Mouse (Mus musculus) ES-E14 (cell line): ENCODE measurements around the gene Acot13. TPM values are rescaled to one million over a fixed set of nuclear protein-coding genes. Genes with fewer than 3 reads are reported as not detected.

Source experiments
- DNase-seq: peaks from one replicate; pipeline ENCODE4 v3.0.0-alpha.2; 2013; ENCODE audit warnings: low read depth, low spot score
- H3K27ac ChIP-seq: 2 replicates; pipeline ENCODE4 v1.5.1; 2012; ENCODE audit warnings: low read depth, mild to moderate bottlenecking, low read length, moderate library complexity, mixed read lengths; ENCODE audit not compliant: poor library complexity, insufficient read depth, severe bottlenecking
- H3K36me3 ChIP-seq: 2 replicates; pipeline ENCODE4 v1.6.1; 2012; ENCODE audit warnings: mild to moderate bottlenecking, low read length, moderate library complexity, mixed read lengths; ENCODE audit not compliant: control insufficient read depth, poor library complexity, insufficient read depth, severe bottlenecking
- H3K4me1 ChIP-seq, 2 experiments: fragments of 150-350 bp in 1 of 2; sonication (generic) in 1 of 2; 2 replicates each; pipeline ENCODE4 v1.6.1; 2012; ENCODE audit warnings: low read length in 2 of 2, mild to moderate bottlenecking in 1 of 2, mixed read lengths in 1 of 2; ENCODE audit not compliant: control insufficient read depth in 2 of 2, insufficient read depth in 2 of 2, poor library complexity in 1 of 2
- H3K4me3 ChIP-seq, 2 experiments: fragments of 150-350 bp in 1 of 2; sonication (generic) in 1 of 2; 2 replicates each; pipeline ENCODE4 v1.5.1; 2012; ENCODE audit warnings: low read length in 2 of 2, low read depth in 1 of 2, mild to moderate bottlenecking in 1 of 2, mixed read lengths in 1 of 2; ENCODE audit not compliant: insufficient read depth in 1 of 2, poor library complexity in 1 of 2, severe bottlenecking in 1 of 2
- H3K9ac ChIP-seq: 2 replicates; pipeline ENCODE4 v1.6.1; 2012; ENCODE audit warnings: low read depth, mild to moderate bottlenecking, low read length, mixed read lengths; ENCODE audit not compliant: poor library complexity, insufficient read depth, severe bottlenecking
- H3K9me3 ChIP-seq: fragments of 150-350 bp; sonication (generic); 2 replicates; pipeline ENCODE4 v1.6.1; 2012; ENCODE audit warnings: low read depth, mild to moderate bottlenecking, low read length; ENCODE audit not compliant: control insufficient read depth, insufficient read depth
- CHD2 ChIP-seq: IDR thresholded peaks from 2 replicates; pipeline ENCODE4 v1.6.1; 2014; ENCODE audit warnings: mild to moderate bottlenecking, low read depth, low read length, inconsistent platforms
- HCFC1 ChIP-seq: IDR thresholded peaks from 2 replicates; pipeline ENCODE4 v1.6.1; 2012; ENCODE audit warnings: low read length, inconsistent platforms, borderline replicate concordance; ENCODE audit not compliant: insufficient read depth
- MAFK ChIP-seq: IDR thresholded peaks from 2 replicates; pipeline ENCODE4 v1.6.1; 2014; ENCODE audit warnings: mild to moderate bottlenecking, low read depth, low read length, inconsistent platforms; ENCODE audit not compliant: insufficient read depth
- ZC3H11A ChIP-seq: IDR thresholded peaks from 2 replicates; pipeline ENCODE4 v1.6.1; 2012; ENCODE audit warnings: low read depth, mild to moderate bottlenecking, inconsistent platforms, low read length, borderline replicate concordance
- ZNF384 ChIP-seq: IDR thresholded peaks from 2 replicates; pipeline ENCODE4 v1.6.1; 2012; ENCODE audit warnings: low read depth, low read length, inconsistent platforms
- in situ Hi-C, 2 experiments: fragments of 600-800 bp; cut with MboI; formaldehyde crosslinking; loops; one replicate each; pipeline ENCODE4 v1.15.1; 2025; ENCODE audit warnings: low sequenced_read_pairs in 2 of 2, inconsistent platforms in 1 of 2; ENCODE audit not compliant: unreplicated experiment in 2 of 2
- total RNA-seq: library from RNA; depleted of rRNA; stranded (reverse); fragments of 300-350 nt; gene quantifications from 2 replicates; pipeline ENCODE4 v1.2.3, GENCODE M21; 2012

The Acot13 gene
- total RNA-seq, 1 experiment: 18.3 TPM

GRCm38 (mm10) chr13:24816125-24817092, 14.9 kb downstream of the Acot13 start:
- TF ChIP-seq MAFK (no peak), CHD2 (0 out of 2 replicates have a peak, but pooled peaks have one; percentile 12)
- Histone ChIP-seq H3K4me1 (peaks cover 0 to 2% of the 10 kb centered on the region in 2 experiments; a peak in 2 of 4 replicates), H3K9ac (no peak overlapping the region), H3K27ac (no peak overlapping the region), H3K4me3 (no peak overlapping the region), H3K9me3 (no peaks in the 10 kb centered on the region), H3K36me3 (peaks cover 6% of the 10 kb centered on the region)
- DNase-seq: no peak
- in situ Hi-C loops: no loop called here

- in situ Hi-C loops: no loop called here
Measured at GRCm38 (mm10) chr13:24814616-24815015, 16.7 kb downstream of the Acot13 start.

GRCm38 (mm10) chr13:24812521-24812920, 18.8 kb downstream of the Acot13 start:
- in situ Hi-C loops: no loop called here
- Histone ChIP-seq H3K9ac (no peak overlapping the region), H3K4me3 (no peak overlapping the region), H3K27ac (no peak overlapping the region), H3K4me1 (peaks cover 0 to 2% of the 10 kb centered on the region in 2 experiments; a peak in 2 of 4 replicates), H3K9me3 (no peaks in the 10 kb centered on the region), H3K36me3 (peaks cover 8% of the 10 kb centered on the region)
- TF ChIP-seq ZC3H11A (no peak), ZNF384 (no peak), CHD2 (no peak), MAFK (no peak), HCFC1 (no peak)
- no peak for DNase-seq

More at GRCm38 (mm10) chr13:24814616-24815015, 16.7 kb downstream of the Acot13 start:
- no peaks in the 10 kb centered on the region for H3K9me3 ChIP-seq
- no peak for TF ChIP-seq ZC3H11A
- peaks cover 0 to 2% of the 10 kb centered on the region in 2 experiments; a peak in 2 of 4 replicates for H3K4me1 ChIP-seq
- H3K9ac ChIP-seq: no peak overlapping the region
- no peak overlapping the region for H3K4me3 ChIP-seq
- no peak for DNase-seq
- peaks cover 8% of the 10 kb centered on the region for H3K36me3 ChIP-seq
- no peak overlapping the region for H3K27ac ChIP-seq

GRCm38 (mm10) chr13:24806079-24806478, 25.3 kb downstream of the Acot13 start:
- TF ChIP-seq ZC3H11A (no peak), HCFC1 (no peak), CHD2 (no peak), ZNF384 (no peak), MAFK (no peak)
- H3K9ac ChIP-seq: no peak overlapping the region
- no peak overlapping the region for H3K27ac ChIP-seq
- no peak overlapping the region for H3K4me3 ChIP-seq
- peaks cover 2 to 4% of the 10 kb centered on the region in 2 experiments; a peak in 3 of 4 replicates for H3K4me1 ChIP-seq
- no peaks in the 10 kb centered on the region for H3K9me3 ChIP-seq
- peaks cover 12% of the 10 kb centered on the region for H3K36me3 ChIP-seq
- DNase-seq: no peak
- in situ Hi-C loops: no loop called here
